Mouse (Mus musculus): ENCODE measurements around the gene Rabep2. TPM values are rescaled to one million over a fixed set of nuclear protein-coding genes. Genes with fewer than 3 reads are reported as not detected.

Rabep2 gene
- polyA plus RNA-seq, 1 experiment from 2014 or later = 24.3 TPM

DNA sequence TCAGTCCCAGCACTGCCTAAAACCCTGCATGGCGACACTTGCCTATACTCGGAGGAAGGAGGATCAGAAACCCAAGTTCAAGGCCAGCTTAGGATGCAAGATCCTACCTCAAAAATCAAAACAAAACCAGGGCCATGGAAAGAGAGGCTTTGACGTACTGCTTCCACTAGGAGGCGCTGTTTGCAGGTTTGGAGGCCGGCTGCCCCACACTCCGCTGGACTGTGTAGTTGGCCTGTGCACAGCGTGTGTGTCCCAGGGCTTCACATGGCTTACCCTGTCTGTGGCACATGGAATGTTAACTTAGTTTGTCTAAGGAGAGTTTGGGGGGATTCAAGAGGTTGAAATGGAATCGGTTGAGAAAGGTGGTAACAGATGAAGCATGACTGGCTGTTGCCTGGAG, 8.3 kb downstream of the Rabep2 start:
- Histone ChIP-seq H3K4me3 (no peak overlapping the region), H3K9ac (no peak overlapping the region), H3K4me2 (no peak overlapping the region), H3K36me3 (peaks cover 47% of the 10 kb centered on the region), H3K4me1 (replicated peaks) (no peaks in the 10 kb centered on the region), H3K9me3 (no peaks in the 10 kb centered on the region), H3K27me3 (no peaks in the 10 kb centered on the region), H3K27ac (no peak overlapping the region)
- WGBS = 18% methylated on average over 8 of the region's 8 CpGs
- ATAC-seq (ENCODE audit: low FRiP score) = no peak

DNA sequence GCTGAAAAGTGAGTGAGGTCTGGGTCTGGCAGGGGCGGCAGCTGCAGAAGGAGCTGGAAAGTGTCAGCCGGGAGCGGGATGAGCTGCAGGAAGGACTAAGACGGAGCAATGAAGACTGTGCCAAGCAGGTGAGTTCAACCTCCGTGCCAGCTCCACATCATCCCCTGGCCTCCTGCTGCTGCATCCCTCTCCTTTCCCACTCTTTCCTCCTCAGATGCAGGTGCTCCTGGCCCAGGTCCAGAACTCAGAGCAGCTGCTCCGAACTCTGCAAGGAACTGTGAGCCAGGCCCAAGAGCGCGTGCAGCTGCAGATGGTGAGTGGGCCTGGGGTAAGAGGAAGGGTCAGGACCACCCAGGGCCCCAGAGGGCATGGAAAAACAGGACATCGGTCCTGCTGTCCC, 11.6 kb downstream of the Rabep2 start:
- ATAC-seq (ENCODE audit: low FRiP score) = no peak
- H3K4me3 ChIP-seq = no peak overlapping the region
- WGBS = 81% methylated on average over 9 of the region's 9 CpGs
- H3K27me3 ChIP-seq = no peaks in the 10 kb centered on the region
- no peak overlapping the region for H3K4me2 ChIP-seq
- no peaks in the 10 kb centered on the region for H3K4me1 ChIP-seq (replicated peaks)
- no peaks in the 10 kb centered on the region for H3K9me3 ChIP-seq
- H3K27ac ChIP-seq = no peak overlapping the region
- no peak overlapping the region for H3K9ac ChIP-seq
- peaks cover 53% of the 10 kb centered on the region for H3K36me3 ChIP-seq

DNA sequence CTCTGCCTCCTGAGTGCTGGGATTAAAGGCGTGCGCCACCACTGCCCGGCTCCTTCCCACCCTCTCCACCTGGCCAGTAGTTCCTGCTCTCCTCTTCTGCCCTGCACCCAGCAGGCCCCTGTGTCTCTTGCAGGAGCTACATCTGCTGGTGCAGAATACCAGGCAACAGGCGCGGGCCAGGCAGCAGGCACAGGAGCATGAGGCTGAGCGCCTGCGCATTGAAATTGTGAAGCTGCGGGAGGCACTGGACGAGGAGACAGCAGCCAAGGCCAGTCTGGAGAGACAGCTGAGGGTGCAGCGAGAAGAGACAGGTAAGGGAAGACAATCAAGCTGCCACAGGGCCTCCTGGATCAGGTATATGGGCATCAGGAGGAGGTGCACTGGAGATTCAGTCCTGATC, 15.4 kb downstream of the Rabep2 start:
- Histone ChIP-seq H3K4me1 (replicated peaks) (no peaks in the 10 kb centered on the region), H3K4me3 (no peak overlapping the region), H3K9me3 (no peaks in the 10 kb centered on the region), H3K9ac (no peak overlapping the region), H3K4me2 (no peak overlapping the region), H3K27ac (no peak overlapping the region), H3K36me3 (peaks cover 80% of the 10 kb centered on the region), H3K27me3 (no peaks in the 10 kb centered on the region)
- WGBS = 96% methylated on average over 10 of the region's 10 CpGs
- no peak for ATAC-seq (ENCODE audit: low FRiP score)

DNA sequence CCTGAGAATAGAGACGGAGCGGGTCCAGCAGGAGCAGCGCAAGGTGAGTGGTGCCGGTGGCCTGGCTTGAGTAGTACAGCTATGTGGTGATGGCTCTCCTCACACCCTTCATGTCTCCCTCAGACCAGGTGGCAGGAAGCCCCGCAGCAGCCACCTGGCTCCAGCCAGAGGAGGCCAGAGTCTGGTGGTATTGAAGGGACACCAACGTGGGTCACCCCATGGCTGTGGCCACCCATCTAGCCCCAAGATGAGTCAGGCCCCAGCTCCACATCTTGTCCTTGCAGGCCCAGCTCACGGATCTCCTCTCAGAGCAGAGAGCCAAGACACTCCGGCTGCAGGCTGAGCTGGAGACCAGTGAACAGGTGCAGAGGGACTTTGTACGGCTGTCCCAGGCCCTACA, 16.0 kb downstream of the Rabep2 start:
- no peaks in the 10 kb centered on the region for H3K4me1 ChIP-seq (replicated peaks)
- ATAC-seq (ENCODE audit: low FRiP score) = no peak
- H3K36me3 ChIP-seq = peaks cover 80% of the 10 kb centered on the region
- no peak overlapping the region for H3K4me3 ChIP-seq
- no peak overlapping the region for H3K27ac ChIP-seq
- H3K4me2 ChIP-seq = no peak overlapping the region
- 94% methylated on average over 9 of the region's 9 CpGs for WGBS
- H3K9me3 ChIP-seq = no peaks in the 10 kb centered on the region
- H3K9ac ChIP-seq = no peak overlapping the region; the same call in 1 of the 2 replicates
- no peaks in the 10 kb centered on the region for H3K27me3 ChIP-seq

DNA sequence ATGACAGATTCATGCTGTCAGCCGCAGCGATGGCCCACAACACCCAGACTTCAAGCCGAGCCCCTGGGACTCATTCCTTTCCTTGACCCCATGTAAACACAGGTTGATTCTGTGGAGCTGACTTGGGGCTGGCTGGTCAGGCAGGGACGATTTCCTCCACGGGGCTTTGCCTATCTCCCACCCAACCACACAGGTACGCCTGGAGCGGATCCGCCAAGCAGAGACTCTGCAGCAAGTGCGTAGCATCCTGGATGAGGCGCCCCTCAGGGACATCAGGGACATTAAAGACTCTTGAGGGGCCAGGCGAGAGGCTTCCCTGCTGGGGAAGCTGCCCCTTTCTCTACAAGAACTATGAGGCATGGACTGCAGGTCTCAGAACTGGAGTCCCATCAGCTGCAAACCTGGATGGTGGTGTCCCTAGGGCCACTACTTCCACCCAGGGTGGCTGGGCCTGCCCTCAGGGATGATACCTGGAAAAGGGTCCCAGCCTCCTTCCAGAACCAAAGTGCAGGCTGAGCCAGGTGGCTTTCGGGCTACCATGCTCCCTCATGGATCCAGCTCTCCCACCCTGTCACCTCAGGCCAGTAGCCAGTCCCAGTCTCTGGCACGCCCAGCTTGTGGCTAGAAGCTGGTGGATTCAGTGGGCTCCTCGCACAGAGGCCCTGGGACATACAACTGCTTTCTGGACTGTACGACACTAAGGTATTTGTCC, 16.7 kb downstream of the Rabep2 start:
- WGBS = 93% methylated on average over 15 of the region's 15 CpGs
- no peak overlapping the region for H3K9ac ChIP-seq
- no peaks in the 10 kb centered on the region for H3K27me3 ChIP-seq
- H3K4me1 ChIP-seq (replicated peaks) = no peaks in the 10 kb centered on the region
- H3K9me3 ChIP-seq = no peaks in the 10 kb centered on the region
- peaks cover 74% of the 10 kb centered on the region for H3K36me3 ChIP-seq
- H3K4me2 ChIP-seq = no peak overlapping the region
- H3K4me3 ChIP-seq = no peak overlapping the region
- H3K27ac ChIP-seq = no peak overlapping the region
- ATAC-seq (ENCODE audit: low FRiP score) = no peak

DNA sequence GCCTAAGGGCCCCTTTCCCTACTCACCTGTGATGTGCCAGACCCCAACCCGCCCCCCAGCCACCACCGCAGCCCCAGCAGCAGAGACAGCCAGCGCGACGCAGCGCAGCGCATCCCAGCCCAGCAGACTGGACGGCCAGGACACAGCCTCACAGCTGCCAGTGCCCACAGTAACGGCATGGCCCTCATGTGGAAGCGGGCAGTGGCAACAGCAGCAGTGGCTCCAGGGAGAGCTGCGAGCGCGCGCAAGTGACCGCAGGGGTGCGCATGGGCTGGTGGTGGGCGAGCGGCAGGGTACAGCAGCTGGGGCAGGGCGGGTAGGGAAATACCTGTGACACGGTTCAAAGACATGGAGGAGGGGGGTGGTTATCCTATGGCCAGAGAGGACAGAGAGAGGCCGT, 17.7 kb downstream of the Rabep2 start:
- no peaks in the 10 kb centered on the region for H3K4me1 ChIP-seq (replicated peaks)
- peaks cover 72% of the 10 kb centered on the region for H3K36me3 ChIP-seq
- no peak overlapping the region for H3K4me3 ChIP-seq
- H3K9me3 ChIP-seq = no peaks in the 10 kb centered on the region
- WGBS = 91% methylated on average over 21 of the region's 21 CpGs
- no peak overlapping the region for H3K9ac ChIP-seq
- H3K27me3 ChIP-seq = no peaks in the 10 kb centered on the region
- no peak overlapping the region for H3K4me2 ChIP-seq
- ATAC-seq (ENCODE audit: low FRiP score) = no peak
- no peak overlapping the region for H3K27ac ChIP-seq

DNA sequence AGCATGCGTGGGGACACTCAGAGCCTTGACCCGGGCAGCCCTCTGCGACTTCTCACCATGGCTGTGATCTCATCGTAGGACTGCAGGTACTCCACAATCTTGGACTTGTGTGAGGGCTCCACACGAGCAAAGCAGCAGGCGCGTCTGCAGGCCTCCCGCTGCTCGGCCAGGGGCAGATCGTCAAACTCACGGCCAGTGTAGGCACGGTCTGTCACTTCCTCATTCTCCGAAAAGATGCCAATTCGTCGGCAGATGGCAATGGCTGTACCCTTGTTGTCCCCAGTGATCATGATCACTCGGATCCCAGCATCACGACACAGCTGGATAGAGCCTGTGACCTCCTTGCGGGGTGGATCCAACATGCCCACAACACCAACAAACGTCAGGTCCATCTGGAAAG, 19.9 kb downstream of the Rabep2 start:
- no peak for ATAC-seq (ENCODE audit: low FRiP score)
- peaks cover 52% of the 10 kb centered on the region for H3K36me3 ChIP-seq
- H3K27ac ChIP-seq = no peak overlapping the region
- H3K4me1 ChIP-seq (replicated peaks) = no peaks in the 10 kb centered on the region
- H3K9me3 ChIP-seq = no peaks in the 10 kb centered on the region
- no peaks in the 10 kb centered on the region for H3K27me3 ChIP-seq
- no peak overlapping the region for H3K9ac ChIP-seq
- WGBS = 92% methylated on average over 19 of the region's 19 CpGs
- H3K4me3 ChIP-seq = no peak overlapping the region
- no peak overlapping the region for H3K4me2 ChIP-seq

DNA sequence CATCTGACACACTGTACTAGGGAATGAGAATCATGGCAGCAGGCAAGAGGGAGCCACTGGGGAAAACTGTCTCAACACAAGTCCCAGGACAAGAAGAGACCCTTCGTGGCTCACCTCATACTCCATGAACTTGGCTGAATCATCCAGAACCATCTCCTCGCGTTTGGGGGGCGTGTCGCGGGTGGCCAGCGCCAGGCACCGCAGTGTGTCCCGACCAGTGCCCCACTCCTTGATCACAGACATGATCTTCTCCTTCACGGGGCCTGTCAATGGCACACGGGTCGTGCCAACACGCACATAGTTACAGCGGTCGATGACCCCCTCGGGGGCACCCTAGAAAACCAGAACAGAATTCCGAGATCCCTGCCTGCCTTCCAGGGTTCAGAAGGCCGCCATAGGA, 21.4 kb downstream of the Rabep2 start:
- Histone ChIP-seq H3K9ac (no peak overlapping the region), H3K36me3 (peaks cover 40% of the 10 kb centered on the region), H3K9me3 (no peaks in the 10 kb centered on the region), H3K27me3 (no peaks in the 10 kb centered on the region), H3K4me1 (replicated peaks) (no peaks in the 10 kb centered on the region), H3K27ac (no peak overlapping the region), H3K4me2 (no peak overlapping the region), H3K4me3 (no peak overlapping the region)
- 91% methylated on average over 18 of the region's 18 CpGs for WGBS
- ATAC-seq (ENCODE audit: low FRiP score) = no peak

DNA sequence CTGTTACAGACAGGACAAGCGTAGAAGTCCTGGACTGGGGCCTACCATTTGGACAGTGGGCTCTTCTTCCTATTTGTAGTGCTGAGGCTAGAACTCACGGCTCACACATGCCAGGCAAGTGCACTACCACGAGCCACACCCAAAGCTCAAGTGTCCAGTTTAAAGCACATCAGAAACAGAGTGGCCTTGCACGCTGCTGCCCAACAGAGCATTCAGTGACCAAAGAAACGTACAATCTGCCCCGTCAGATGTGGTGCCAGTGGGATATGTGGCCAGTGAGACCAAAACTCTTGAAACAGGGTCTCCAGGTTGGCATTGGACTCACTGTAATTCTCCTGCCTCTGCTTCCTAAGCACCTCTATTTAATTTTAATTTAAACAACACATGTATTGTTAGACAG, 22.1 kb downstream of the Rabep2 start:
- Histone ChIP-seq H3K27ac (no peak overlapping the region), H3K4me1 (replicated peaks) (no peaks in the 10 kb centered on the region), H3K4me2 (no peak overlapping the region), H3K9ac (no peak overlapping the region), H3K9me3 (no peaks in the 10 kb centered on the region), H3K4me3 (no peak overlapping the region), H3K36me3 (peaks cover 34% of the 10 kb centered on the region), H3K27me3 (no peaks in the 10 kb centered on the region)
- 94% methylated on average over 6 of the region's 6 CpGs for WGBS
- no peak for ATAC-seq (ENCODE audit: low FRiP score)

DNA sequence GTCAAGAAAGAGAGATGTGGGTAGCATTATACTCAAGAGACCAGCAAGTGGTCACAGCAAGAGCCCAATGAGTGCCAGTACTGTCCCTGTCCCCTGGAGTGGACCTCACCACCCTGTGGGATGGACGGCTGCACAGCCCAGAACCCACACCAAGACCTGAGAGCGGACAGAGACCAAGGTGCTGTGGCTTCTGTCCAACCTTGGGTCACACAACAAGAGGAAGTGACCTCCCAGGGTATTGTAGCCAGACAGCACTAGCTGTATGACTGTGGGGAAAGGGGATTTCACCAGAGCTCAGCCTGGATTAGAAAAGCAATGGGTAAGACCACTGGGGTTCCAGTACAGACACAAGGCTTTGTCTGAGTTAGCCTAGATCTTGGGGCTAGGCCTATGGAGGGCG, 23.7 kb downstream of the Rabep2 start:
- WGBS = 95% methylated on average over 3 of the region's 3 CpGs
- Histone ChIP-seq H3K4me3 (no peak overlapping the region), H3K27ac (no peak overlapping the region), H3K36me3 (peaks cover 17% of the 10 kb centered on the region), H3K27me3 (no peaks in the 10 kb centered on the region), H3K4me2 (no peak overlapping the region), H3K4me1 (replicated peaks) (no peaks in the 10 kb centered on the region), H3K9me3 (no peaks in the 10 kb centered on the region), H3K9ac (no peak overlapping the region)
- ATAC-seq (ENCODE audit: low FRiP score) = no peak

DNA sequence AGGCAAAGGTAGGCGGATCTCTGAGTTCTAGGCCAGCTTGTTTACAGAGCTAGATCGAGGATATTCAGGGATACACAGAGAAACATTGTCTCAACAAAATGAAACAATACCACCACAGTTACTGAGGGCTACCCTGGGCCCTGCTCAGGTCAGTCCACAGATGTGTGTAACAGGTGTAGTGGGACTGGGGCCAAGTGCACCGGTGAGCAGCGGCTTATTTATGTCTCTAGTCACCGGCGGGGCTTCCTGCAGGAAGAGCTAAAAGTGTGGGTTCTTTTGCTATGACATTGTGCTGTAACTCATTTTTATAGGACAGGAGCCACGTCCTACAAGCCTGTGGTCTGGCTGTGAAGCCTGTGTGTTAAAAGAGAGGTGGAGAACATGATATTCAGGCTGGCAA, 25.3 kb downstream of the Rabep2 start:
- H3K27ac ChIP-seq = no peak overlapping the region
- peaks cover 1% of the 10 kb centered on the region for H3K36me3 ChIP-seq
- 85% methylated on average over 7 of the region's 7 CpGs for WGBS
- H3K9ac ChIP-seq = no peak overlapping the region
- H3K4me2 ChIP-seq = no peak overlapping the region
- no peaks in the 10 kb centered on the region for H3K27me3 ChIP-seq
- no peak for ATAC-seq (ENCODE audit: low FRiP score)
- no peaks in the 10 kb centered on the region for H3K9me3 ChIP-seq
- no peak overlapping the region for H3K4me3 ChIP-seq
- no peaks in the 10 kb centered on the region for H3K4me1 ChIP-seq (replicated peaks)

DNA sequence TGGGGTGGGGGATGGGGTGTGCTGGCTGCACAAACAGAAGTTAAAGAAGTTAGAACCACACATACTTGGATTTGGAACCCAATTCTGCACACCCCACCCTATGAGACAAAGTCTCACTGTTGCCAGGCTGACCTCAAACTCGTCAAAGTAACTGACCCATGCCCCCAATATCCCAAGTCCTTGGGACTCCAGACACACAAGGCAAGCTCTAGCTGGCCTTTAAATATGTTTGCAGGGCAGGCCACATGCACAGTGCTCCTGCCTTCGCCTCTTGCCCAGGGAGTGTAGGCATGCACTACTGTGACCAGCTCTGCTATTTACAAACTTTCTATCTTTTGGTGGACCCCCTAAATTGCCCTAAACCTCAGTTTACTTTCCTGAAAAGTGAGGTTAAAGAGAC, 26.7 kb downstream of the Rabep2 start:
- Histone ChIP-seq H3K4me2 (no peak overlapping the region), H3K4me3 (no peak overlapping the region), H3K9me3 (no peaks in the 10 kb centered on the region), H3K27ac (no peak overlapping the region), H3K4me1 (replicated peaks) (no peaks in the 10 kb centered on the region), H3K9ac (no peak overlapping the region), H3K36me3 (no peaks in the 10 kb centered on the region), H3K27me3 (no peaks in the 10 kb centered on the region)
- no peak for ATAC-seq (ENCODE audit: low FRiP score)
- WGBS = 78% methylated on average over 2 of the region's 2 CpGs

DNA sequence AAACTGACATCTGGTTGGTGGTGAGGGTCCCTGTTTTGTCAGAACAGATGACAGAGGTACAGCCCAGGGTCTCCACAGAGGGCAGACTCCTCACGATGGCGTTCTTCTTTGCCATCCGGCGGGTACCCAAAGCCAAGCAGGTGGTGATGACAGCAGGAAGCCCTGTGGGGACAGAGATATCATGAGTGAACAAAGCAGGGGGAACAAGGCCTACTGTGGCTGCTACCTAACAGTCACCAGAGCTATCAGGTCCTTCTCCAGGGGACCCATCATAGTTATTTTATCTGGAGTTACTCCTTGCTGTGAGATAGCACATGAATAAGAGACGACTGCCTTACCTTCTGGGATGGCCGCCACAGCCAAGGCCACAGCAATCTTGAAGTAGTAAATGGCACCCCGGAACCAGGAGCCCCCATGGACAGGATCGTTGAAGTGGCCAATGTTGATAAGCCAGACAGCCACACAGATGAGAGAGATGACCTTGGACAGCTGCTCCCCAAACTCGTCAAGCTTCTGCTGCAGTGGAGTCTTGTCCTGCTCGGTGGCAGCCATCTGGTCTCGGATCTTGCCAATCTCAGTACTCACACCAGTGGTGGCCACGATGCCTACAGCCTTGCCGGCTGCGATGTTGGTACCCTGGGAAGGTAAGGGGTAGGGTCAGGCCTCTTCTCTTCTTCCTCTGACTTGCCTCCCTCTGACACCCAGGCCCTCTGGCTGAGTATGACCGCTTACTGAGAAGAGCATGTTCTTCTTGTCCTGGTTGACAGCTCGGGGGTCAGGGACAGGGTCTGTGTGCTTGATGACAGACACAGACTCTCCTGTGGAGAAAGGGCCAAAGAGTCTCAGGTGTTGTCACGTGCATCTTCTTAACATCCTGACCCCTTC, 28.1 kb downstream of the Rabep2 start:
- Histone ChIP-seq H3K27me3 (0 out of 2 replicates have a peak, but pooled peaks cover 3% of the 10 kb centered on the region), H3K27ac (no peak overlapping the region), H3K9me3 (no peaks in the 10 kb centered on the region), H3K36me3 (no peaks in the 10 kb centered on the region), H3K4me2 (no peak overlapping the region), H3K4me3 (no peak overlapping the region), H3K9ac (no peak overlapping the region), H3K4me1 (replicated peaks) (no peaks in the 10 kb centered on the region)
- 90% methylated on average over 17 of the region's 17 CpGs for WGBS
- ATAC-seq (ENCODE audit: low FRiP score) = no peak
